Mouse (Mus musculus) megakaryocyte, embryonic 14.5 days (primary cell): ENCODE measurements around the gene Alyref2. TPM values are rescaled to one million over a fixed set of nuclear protein-coding genes. Genes with fewer than 3 reads are reported as not detected.

Source experiments
- H3K27me3 ChIP-seq: replicated peaks from 2 replicates; pipeline ENCODE3; 2012; ENCODE audit warnings: inconsistent platforms
- H3K36me3 ChIP-seq: replicated peaks from 2 replicates; pipeline ENCODE3; 2012; ENCODE audit warnings: low read length, inconsistent platforms, mixed read lengths
- H3K4me1 ChIP-seq: 2 replicates; pipeline ENCODE4 v1.6.1; 2012; ENCODE audit warnings: inconsistent platforms
- H3K4me3 ChIP-seq: replicated peaks from 2 replicates; pipeline ENCODE3; 2012; ENCODE audit warnings: moderate library complexity, mild to moderate bottlenecking, inconsistent platforms
- H3K9me3 ChIP-seq: 2 replicates; pipeline ENCODE4 v1.6.1; 2012; ENCODE audit warnings: inconsistent platforms
- FLI1 ChIP-seq: IDR thresholded peaks from 2 replicates; pipeline ENCODE4 v1.6.1; 2012; ENCODE audit warnings: low read length, inconsistent platforms, mixed read lengths
- GATA1 ChIP-seq: IDR thresholded peaks from 3 replicates; pipeline ENCODE4 v1.6.1; 2012; ENCODE audit warnings: mixed read lengths, low read length, inconsistent platforms, borderline replicate concordance
- polyA plus RNA-seq: library from polyadenylated mRNA; stranded (reverse); fragments of >175 nt; gene quantifications from 2 replicates; pipeline ENCODE4 v1.2.3, GENCODE M21; 2012; ENCODE audit warnings: low replicate concordance; ENCODE audit not compliant: insufficient read depth

The Alyref2 gene
- polyA plus RNA-seq, 1 experiment = 9.8 TPM

DNA sequence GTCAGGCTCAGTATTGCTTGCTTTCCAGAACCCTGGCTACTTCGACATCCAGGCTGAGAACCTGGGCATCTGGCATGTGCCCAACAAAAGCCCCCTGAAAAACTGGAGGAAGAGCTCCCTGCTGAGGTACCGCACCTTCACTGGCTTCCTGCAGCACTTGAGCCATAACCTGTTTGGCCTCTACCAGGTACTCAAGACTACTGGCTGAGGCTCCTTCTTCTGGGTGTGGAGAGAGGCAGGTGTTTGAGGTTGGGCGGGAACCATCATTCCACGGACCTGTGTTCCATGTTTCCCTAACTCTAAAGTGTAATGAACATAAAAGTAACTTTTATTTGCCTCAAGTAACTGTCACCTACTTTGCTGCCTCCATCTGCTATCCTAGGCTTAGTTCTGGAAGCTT lies 12.3 kb downstream of the Alyref2 start:
- H3K9me3 ChIP-seq = peaks cover 4% of the 10 kb centered on the region; the same call in 1 of the 2 replicates
- H3K4me3 ChIP-seq = no peak overlapping the region
- peaks cover 8% of the 10 kb centered on the region; the same call in 1 of the 2 replicates for H3K4me1 ChIP-seq
- peaks cover 15% of the 10 kb centered on the region for H3K27me3 ChIP-seq
- TF ChIP-seq FLI1 (no peak), GATA1 (no peak)
- H3K36me3 ChIP-seq = no peaks in the 10 kb centered on the region

GRCm38 (mm10) chr1:171531367-171531766 lies 28.1 kb downstream of the Alyref2 start:
- H3K4me1 ChIP-seq = peaks cover 31% of the 10 kb centered on the region
- no peaks in the 10 kb centered on the region for H3K36me3 ChIP-seq
- H3K27me3 ChIP-seq = peaks cover 14% of the 10 kb centered on the region
- H3K4me3 ChIP-seq = peak overlapping the region; percentile 11
- TF ChIP-seq FLI1 (no peak), GATA1 (no peak)
- H3K9me3 ChIP-seq = no peaks in the 10 kb centered on the region

DNA sequence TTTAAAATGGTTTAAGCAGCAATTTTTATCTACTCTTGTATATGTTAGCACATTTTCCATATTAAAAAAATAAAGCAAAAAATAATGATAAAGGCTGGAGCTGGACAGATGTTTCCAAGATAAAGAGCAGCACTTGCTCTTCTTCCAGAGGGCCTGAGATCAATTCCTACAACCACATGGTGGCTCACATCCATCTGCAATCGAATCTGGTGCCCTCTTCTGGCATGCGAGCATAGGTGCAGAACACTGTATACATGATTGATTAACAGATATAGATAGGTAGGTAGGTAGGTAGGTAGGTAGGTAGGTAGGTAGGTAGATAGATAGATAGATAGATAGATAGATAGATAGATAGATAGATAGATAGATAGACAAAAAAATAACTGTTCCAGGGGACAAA lies 29.6 kb downstream of the Alyref2 start:
- Histone ChIP-seq H3K9me3 (no peaks in the 10 kb centered on the region), H3K4me1 (peaks cover 25% of the 10 kb centered on the region), H3K36me3 (no peaks in the 10 kb centered on the region), H3K27me3 (peaks cover 14% of the 10 kb centered on the region), H3K4me3 (no peak overlapping the region)
- TF ChIP-seq GATA1 (no peak), FLI1 (no peak)

- peaks cover 14% of the 10 kb centered on the region for H3K27me3 ChIP-seq
- no peak overlapping the region for H3K4me3 ChIP-seq
- H3K4me1 ChIP-seq = peaks cover 21% of the 10 kb centered on the region
- no peak for TF ChIP-seq GATA1
- TF ChIP-seq FLI1 = no peak
- H3K36me3 ChIP-seq = no peaks in the 10 kb centered on the region
- H3K9me3 ChIP-seq = peaks cover 5% of the 10 kb centered on the region; the same call in 1 of the 2 replicates
Observed at GRCm38 (mm10) chr1:171534557-171534956, 31.3 kb downstream of the Alyref2 start.

DNA sequence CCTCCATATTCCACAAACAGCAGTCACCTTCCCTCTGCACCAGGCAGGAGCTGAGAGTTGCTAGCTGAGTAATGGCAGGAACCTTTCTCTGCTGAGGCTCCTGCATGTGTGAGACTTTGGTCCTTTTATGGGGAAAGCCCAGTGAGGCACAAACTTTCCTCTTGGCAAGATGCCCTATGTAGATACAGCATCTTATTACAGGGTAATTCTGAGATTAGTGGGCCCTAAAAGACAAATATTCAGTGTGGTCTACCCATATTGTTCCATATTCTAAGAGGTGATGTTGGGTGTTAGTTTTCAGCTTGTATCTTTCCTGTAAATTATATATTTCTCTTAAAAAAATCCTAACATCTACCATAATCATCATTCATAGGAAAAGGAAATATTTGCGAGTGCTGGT lies 31.9 kb downstream of the Alyref2 start, which contains the start of gene Itln1:
Gene Itln1, minus strand, starts transcription at position 101 of the 400 bp plus-strand sequence.
- Histone ChIP-seq H3K36me3 (no peaks in the 10 kb centered on the region), H3K9me3 (peaks cover 9% of the 10 kb centered on the region), H3K4me3 (no peak within 1 kb of the TSS), H3K4me1 (peaks cover 21% of the 10 kb centered on the region), H3K27me3 (peaks cover 14% of the 10 kb centered on the region)
- TF ChIP-seq FLI1 (no peak), GATA1 (no peak)

DNA sequence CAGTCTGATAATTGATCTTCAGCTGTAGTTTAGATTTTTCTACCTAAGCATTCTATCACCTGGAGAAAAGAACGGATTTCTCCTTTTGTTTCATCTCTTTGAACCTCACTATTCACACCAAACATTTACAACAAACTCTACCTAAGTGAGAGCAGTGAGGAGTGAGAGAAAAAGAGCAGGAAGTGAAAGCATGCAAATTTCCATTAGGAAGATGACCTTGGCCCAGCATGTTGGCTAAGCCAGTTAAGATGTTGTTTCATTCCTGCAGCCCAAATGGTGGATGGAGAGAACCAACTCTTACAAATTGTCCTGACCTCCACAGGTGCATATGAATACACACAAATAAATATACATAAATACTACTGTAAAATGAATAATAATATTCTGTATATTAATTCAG lies 37.4 kb downstream of the Alyref2 start:
- peaks cover 8% of the 10 kb centered on the region; the same call in 1 of the 2 replicates for H3K4me1 ChIP-seq
- H3K27me3 ChIP-seq = no peaks in the 10 kb centered on the region
- H3K4me3 ChIP-seq = no peak overlapping the region
- H3K9me3 ChIP-seq = peaks cover 13% of the 10 kb centered on the region
- no peaks in the 10 kb centered on the region for H3K36me3 ChIP-seq
- TF ChIP-seq FLI1 (no peak), GATA1 (no peak)

- Histone ChIP-seq H3K36me3 (no peaks in the 10 kb centered on the region), H3K9me3 (peaks cover 9% of the 10 kb centered on the region; the same call in 1 of the 2 replicates), H3K27me3 (no peaks in the 10 kb centered on the region), H3K4me1 (peaks cover 30% of the 10 kb centered on the region), H3K4me3 (no peak overlapping the region)
- TF ChIP-seq GATA1 = no peak
Observed at GRCm38 (mm10) chr1:171551326-171551725, 48.0 kb downstream of the Alyref2 start.

GRCm38 (mm10) chr1:171552230-171552629 lies 49.0 kb downstream of the Alyref2 start:
- Histone ChIP-seq H3K27me3 (no peaks in the 10 kb centered on the region), H3K4me3 (no peak overlapping the region), H3K36me3 (no peaks in the 10 kb centered on the region), H3K4me1 (peaks cover 33% of the 10 kb centered on the region), H3K9me3 (peaks cover 9% of the 10 kb centered on the region; the same call in 1 of the 2 replicates)
- TF ChIP-seq FLI1 (no peak), GATA1 (no peak)

DNA sequence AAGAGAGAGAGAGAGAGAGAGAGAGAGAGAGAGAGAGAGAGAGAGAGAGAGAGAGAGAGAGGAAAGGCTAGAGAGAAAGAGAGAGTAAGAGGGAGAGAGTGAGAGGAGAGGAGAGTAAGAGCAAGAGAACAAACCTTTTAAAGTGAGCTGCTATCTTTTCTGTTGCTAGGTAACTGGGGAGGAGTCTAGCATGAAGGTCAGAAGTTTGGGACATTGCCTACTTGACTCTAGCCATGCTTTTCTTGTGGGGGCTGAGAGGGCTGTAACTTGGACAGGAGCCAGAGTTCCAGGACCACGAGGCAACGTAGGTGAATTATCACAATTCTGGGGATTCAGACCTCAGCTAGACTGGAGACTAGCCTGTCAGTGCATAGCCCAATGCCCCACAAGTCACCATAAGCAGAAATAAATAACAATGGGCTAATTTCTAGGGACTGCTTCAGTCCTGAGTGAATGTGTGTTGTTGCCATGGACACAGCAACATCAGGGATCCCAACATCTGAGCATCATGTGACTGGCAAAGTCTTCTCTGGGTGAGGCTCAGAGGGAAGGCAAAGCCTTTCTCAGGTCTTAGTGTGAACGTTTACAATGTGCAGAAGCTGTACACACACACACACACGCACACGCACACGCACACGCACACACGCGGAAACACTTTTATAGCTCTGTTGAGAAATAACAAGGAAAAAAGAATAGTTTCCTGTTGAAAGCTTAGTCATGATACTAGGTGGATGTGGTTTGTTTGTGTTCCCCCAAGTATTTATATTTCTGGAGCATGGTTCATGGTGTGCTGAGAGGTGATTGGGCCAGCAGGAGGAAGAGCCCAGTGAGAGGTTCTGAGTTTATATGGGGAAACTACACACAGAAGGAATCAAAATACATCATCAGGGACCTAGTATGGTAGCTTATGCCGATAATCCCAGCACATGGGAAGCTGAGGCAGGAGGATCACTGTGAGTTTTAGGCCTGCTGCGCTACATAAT lies 50.4 kb downstream of the Alyref2 start:
- no peaks in the 10 kb centered on the region for H3K27me3 ChIP-seq
- peak overlapping the region; percentile 5 for H3K4me3 ChIP-seq
- H3K9me3 ChIP-seq = peaks cover 9% of the 10 kb centered on the region; the same call in 1 of the 2 replicates
- no peak for TF ChIP-seq FLI1
- no peak for TF ChIP-seq GATA1
- H3K4me1 ChIP-seq = peaks cover 42% of the 10 kb centered on the region
- H3K36me3 ChIP-seq = no peaks in the 10 kb centered on the region

Other genes starting within 250 kb of the Alyref2 start
- 20.5 and 20.6 TPM in 2 replicates for gene B4galt3, start 233.2 kb upstream of the Alyref2 start, polyA plus RNA-seq
- 17.0 and 28.8 TPM in 2 replicates for gene Ppox, start 222.3 kb upstream of the Alyref2 start, polyA plus RNA-seq
- 33.2 and 67.7 TPM in 2 replicates for gene Usp21, start 215.5 kb upstream of the Alyref2 start, polyA plus RNA-seq
- gene Ufc1, start 208.5 kb upstream of the Alyref2 start, polyA plus RNA-seq = 18.6 and 97.6 TPM in 2 replicates
- 19.6 and 45.4 TPM in 2 replicates for gene Dedd, start 174.3 kb upstream of the Alyref2 start, polyA plus RNA-seq
- gene Nit1, start 157.8 kb upstream of the Alyref2 start, polyA plus RNA-seq = 3.2 and 6.1 TPM in 2 replicates
- 1.3 and 11.9 TPM in 2 replicates for gene Pfdn2, start 157.8 kb upstream of the Alyref2 start, polyA plus RNA-seq
- not detected in 2 replicates for gene Klhdc9, start 142.7 kb upstream of the Alyref2 start, polyA plus RNA-seq
- 0.44 TPM in 1 of 2 replicates, not detected in the other for gene Nectin4, start 133.4 kb upstream of the Alyref2 start, polyA plus RNA-seq
- 5.2 and 12.3 TPM in 2 replicates for gene Arhgap30, start 114.5 kb upstream of the Alyref2 start, polyA plus RNA-seq
- 18.5 and 37.8 TPM in 2 replicates for gene Usf1, start 92.2 kb upstream of the Alyref2 start, polyA plus RNA-seq
- gene Tstd1, start 84.6 kb upstream of the Alyref2 start, polyA plus RNA-seq = not detected in 2 replicates
- 21.9 and 94.2 TPM in 2 replicates for gene F11r, start 65.9 kb upstream of the Alyref2 start, polyA plus RNA-seq
- 0.94 TPM in 1 of 2 replicates, not detected in the other for gene Itln1, start 31.8 kb downstream of the Alyref2 start, polyA plus RNA-seq
- gene Cd244a, start 55.7 kb downstream of the Alyref2 start, polyA plus RNA-seq = not detected in 2 replicates
- 3.3 TPM in 1 of 2 replicates, not detected in the other for gene Ly9, start 103.9 kb downstream of the Alyref2 start, polyA plus RNA-seq
- 0.31 TPM in 1 of 2 replicates, not detected in the other for gene Slamf7, start 149.6 kb downstream of the Alyref2 start, polyA plus RNA-seq
- 0.70 TPM in 1 of 2 replicates, not detected in the other for gene Cd48, start 178.5 kb downstream of the Alyref2 start, polyA plus RNA-seq